Comparison of ENCODE assay signal across 14 mouse cellular contexts in the genomic region with DNA sequence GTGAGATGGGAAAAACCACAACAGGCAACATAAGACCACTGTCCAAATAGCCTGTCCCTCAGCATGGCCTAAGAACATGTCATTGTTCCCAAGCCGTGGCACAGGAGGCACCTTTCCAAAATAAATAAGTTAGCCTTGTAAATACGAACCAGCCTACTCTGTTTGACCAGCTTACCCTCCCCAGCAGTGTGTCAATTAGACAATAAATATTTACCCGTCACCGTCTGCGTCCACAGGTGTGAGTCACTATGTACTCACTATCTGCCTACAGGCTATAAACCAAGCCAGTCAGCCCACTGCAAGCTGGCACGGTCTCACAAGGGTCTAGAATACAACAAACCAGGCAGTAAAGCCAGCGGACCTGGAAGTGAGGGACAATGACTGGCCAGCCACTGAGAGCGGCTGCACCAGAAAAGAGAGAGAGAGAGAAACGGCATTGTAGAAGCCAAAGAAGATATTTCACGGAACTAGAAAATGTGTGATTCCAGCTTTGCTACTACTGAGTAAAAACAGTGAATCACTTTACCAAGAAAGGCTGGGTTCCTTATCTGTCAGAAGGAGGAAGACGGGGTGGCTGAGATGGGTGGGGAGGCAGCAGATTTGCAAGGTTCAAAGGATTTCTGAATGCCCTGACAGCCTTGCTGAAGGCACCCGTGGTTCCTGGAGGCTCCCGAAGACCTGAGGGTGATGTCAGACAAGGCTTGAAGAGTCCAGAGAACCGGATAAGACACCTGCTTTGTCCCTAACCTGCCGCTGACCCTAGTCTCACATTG.
DNase-seq lines count a peak whose midpoint lies in the region; ATAC-seq lines count a peak whose summit lies in the region.
"Had no signal": no experiment of that assay in that cellular context is flagged by ENCODE, and none has a peak within 500 bp of the region (broad histone marks: within the 10 kb centered on the region; RNA-seq: fewer than 3 reads in every experiment).

No protein-coding gene starts in this region.

- no peak for ATAC-seq in midbrain, embryonic 11.5 days (ENCODE audit: low FRiP score)
- ATAC-seq in midbrain, embryonic 13.5 days = no peak
- ATAC-seq in intestine, embryonic 14.5 days (replicated peaks; ENCODE audit: low FRiP score, low TSS enrichment, low read depth) = peak; percentile 70
- ATAC-seq in stomach, embryonic 15.5 days (ENCODE audit: insufficient read depth, low FRiP score, low read depth) = peak; percentile 86

- no peak overlapping the region for H3K9ac ChIP-seq in midbrain, embryonic 11.5 days (ENCODE audit: low read length)
- H3K9ac ChIP-seq in midbrain, embryonic 13.5 days (replicated peaks) = no peak overlapping the region
- no peak overlapping the region for H3K9ac ChIP-seq in intestine, embryonic 14.5 days (ENCODE audit: low read length)
- no peak overlapping the region for H3K9ac ChIP-seq in stomach, embryonic 15.5 days

- H3K4me2 ChIP-seq in midbrain, embryonic 11.5 days = no peak overlapping the region
- H3K4me2 ChIP-seq in midbrain, embryonic 13.5 days (replicated peaks) = no peak overlapping the region
- H3K4me2 ChIP-seq in intestine, embryonic 14.5 days (ENCODE audit: low read length) = no peak overlapping the region
- peak overlapping the region; percentile 19; the same call in 1 of the 2 replicates for H3K4me2 ChIP-seq in stomach, embryonic 15.5 days

- H3K27me3 ChIP-seq in midbrain, embryonic 11.5 days (ENCODE audit: control insufficient read depth, insufficient read depth, low read length) = no peaks in the 10 kb centered on the region
- no peaks in the 10 kb centered on the region for H3K27me3 ChIP-seq in midbrain, embryonic 13.5 days
- H3K27me3 ChIP-seq in intestine, embryonic 14.5 days (replicated peaks; ENCODE audit: control insufficient read depth, insufficient read depth, low read length) = no peaks in the 10 kb centered on the region
- H3K27me3 ChIP-seq in stomach, embryonic 15.5 days (replicated peaks) = no peaks in the 10 kb centered on the region

- peak; percentile 61 for DNase-seq in adrenal gland, adult 2 months
- DNase-seq in adrenal gland, adult 8-10 months = no peak
- DNase-seq in midbrain, embryonic 11.5 days (ENCODE audit: low spot score, missing footprints) = peak; percentile 71
- DNase-seq in intestine, embryonic 14.5 days (ENCODE audit: low spot score) = no peak
- no peak for DNase-seq in spleen, adult 12 weeks (ENCODE audit: low spot score)
- no peak for DNase-seq in left cerebral cortex, adult 9 months (ENCODE audit: low spot score in 2 of 2)
- DNase-seq: adrenal gland, postnatal 10 days; heart, postnatal 4 days; kidney, adult 2 months; left cerebral cortex, postnatal 4 days had no signal

- H3K27ac ChIP-seq in midbrain, embryonic 11.5 days (ENCODE audit: low read depth, low read length) = no peak overlapping the region
- no peak overlapping the region for H3K27ac ChIP-seq in midbrain, embryonic 13.5 days
- H3K27ac ChIP-seq in intestine, embryonic 14.5 days (ENCODE audit: low read depth) = 0 out of 2 replicates have a peak overlapping the region, but pooled peaks have one; percentile 62
- peak overlapping the region; percentile 84 for H3K27ac ChIP-seq in stomach, embryonic 15.5 days
- H3K27ac ChIP-seq: layer of hippocampus, adult 2 months had no signal

- H3K9me3 ChIP-seq in midbrain, embryonic 11.5 days (ENCODE audit: control insufficient read depth, low read length) = no peaks in the 10 kb centered on the region
- H3K9me3 ChIP-seq in midbrain, embryonic 13.5 days = no peaks in the 10 kb centered on the region
- H3K9me3 ChIP-seq in intestine, embryonic 14.5 days (ENCODE audit: control insufficient read depth, low read length) = no peaks in the 10 kb centered on the region
- no peaks in the 10 kb centered on the region for H3K9me3 ChIP-seq in stomach, embryonic 15.5 days
- H3K9me3 ChIP-seq: megakaryocyte, embryonic 14.5 days had no signal

- WGBS in midbrain, embryonic 11.5 days = 73% methylated on average over 15 of the region's 15 CpGs
- WGBS in midbrain, embryonic 13.5 days = 77% methylated on average over 15 of the region's 15 CpGs
- WGBS in intestine, embryonic 14.5 days = 58% methylated on average over 15 of the region's 15 CpGs
- WGBS in stomach, embryonic 15.5 days = 56% methylated on average over 15 of the region's 15 CpGs

- H3K4me1 ChIP-seq in midbrain, embryonic 11.5 days (ENCODE audit: control insufficient read depth, insufficient read depth, low read length) = no peaks in the 10 kb centered on the region
- H3K4me1 ChIP-seq in midbrain, embryonic 13.5 days (replicated peaks) = no peaks in the 10 kb centered on the region
- H3K4me1 ChIP-seq in intestine, embryonic 14.5 days (replicated peaks; ENCODE audit: control insufficient read depth, insufficient read depth, low read length) = peaks cover 3% of the 10 kb centered on the region; the same call in 1 of the 2 replicates
- peaks cover 3% of the 10 kb centered on the region; the same call in 1 of the 2 replicates for H3K4me1 ChIP-seq in stomach, embryonic 15.5 days

- no peak overlapping the region for H3K4me3 ChIP-seq in midbrain, embryonic 11.5 days (ENCODE audit: low read depth, low read length)
- H3K4me3 ChIP-seq in midbrain, embryonic 13.5 days (replicated peaks) = no peak overlapping the region
- no peak overlapping the region for H3K4me3 ChIP-seq in intestine, embryonic 14.5 days (ENCODE audit: low read depth, low read length)
- no peak overlapping the region for H3K4me3 ChIP-seq in stomach, embryonic 15.5 days (replicated peaks)
- H3K4me3 ChIP-seq: layer of hippocampus, adult 2 months; megakaryocyte, embryonic 14.5 days had no signal

- H3K36me3 ChIP-seq in midbrain, embryonic 11.5 days (ENCODE audit: control insufficient read depth, insufficient read depth, low read length) = no peaks in the 10 kb centered on the region
- H3K36me3 ChIP-seq in midbrain, embryonic 13.5 days = no peaks in the 10 kb centered on the region
- H3K36me3 ChIP-seq in intestine, embryonic 14.5 days (ENCODE audit: control insufficient read depth, insufficient read depth, low read length) = no peaks in the 10 kb centered on the region
- no peaks in the 10 kb centered on the region for H3K36me3 ChIP-seq in stomach, embryonic 15.5 days

Comparison
In these comparisons a context has a peak if more than half of its experiments do, and no peak if none do; other contexts are left out.
1. DNase-seq: peak in adrenal gland, adult 2 months (single experiment) and midbrain, embryonic 11.5 days (single experiment); none in adrenal gland, adult 8-10 months (single experiment), intestine, embryonic 14.5 days (single experiment), spleen, adult 12 weeks (single experiment) and left cerebral cortex, adult 9 months (0 of 2).
2. ATAC-seq: peak in intestine, embryonic 14.5 days (single experiment) and stomach, embryonic 15.5 days (single experiment); none in midbrain, embryonic 11.5 days (single experiment) and midbrain, embryonic 13.5 days (single experiment).
3. H3K27ac ChIP-seq: peak in intestine, embryonic 14.5 days (single experiment) and stomach, embryonic 15.5 days (single experiment); none in midbrain, embryonic 11.5 days (single experiment) and midbrain, embryonic 13.5 days (single experiment).